Mouse (Mus musculus): ENCODE data around the gene Col1a1. TPM values are rescaled to one million over a fixed set of nuclear protein-coding genes. Genes with fewer than 3 reads are reported as not detected.
"Not testable (repeated sequence)": the region's sequence is repeated elsewhere in the genome, so short reads cannot be mapped to it uniquely, and the experiment has no call there.

Col1a1 gene
- total RNA-seq, 1 experiment from 2014 or later = 358 TPM

- no peak for DNase-seq
These were observed 1.8 kb downstream of the Col1a1 start for GRCm38 (mm10) chr11:94937787-94938186.

- DNase-seq = no peak
These were observed 2.3 kb downstream of the Col1a1 start for GRCm38 (mm10) chr11:94938296-94938695.

- peak; percentile 87 for DNase-seq
These were observed 3.3 kb downstream of the Col1a1 start for GRCm38 (mm10) chr11:94939280-94939679.

- DNase-seq = no peak
These were observed 5.1 kb downstream of the Col1a1 start for GRCm38 (mm10) chr11:94941121-94941520.

- DNase-seq = no peak
These were observed 5.8 kb downstream of the Col1a1 start for GRCm38 (mm10) chr11:94941776-94942175.

- peak; percentile 64 for DNase-seq
These were observed 6.4 kb downstream of the Col1a1 start for GRCm38 (mm10) chr11:94942282-94943023.

- DNase-seq = no peak
These were observed 7.0 kb downstream of the Col1a1 start for GRCm38 (mm10) chr11:94943054-94943453.

GRCm38 (mm10) chr11:94944295-94944694, 8.3 kb downstream of the Col1a1 start:
- no peak for DNase-seq

GRCm38 (mm10) chr11:94945236-94945635, 9.2 kb downstream of the Col1a1 start:
- DNase-seq = no peak

GRCm38 (mm10) chr11:94952169-94952568, 16.1 kb downstream of the Col1a1 start:
- DNase-seq = no peak

- DNase-seq = no peak
These were observed 19.1 kb downstream of the Col1a1 start for GRCm38 (mm10) chr11:94955103-94955502.

GRCm38 (mm10) chr11:94957693-94958064, 21.7 kb downstream of the Col1a1 start:
- DNase-seq = no peak

GRCm38 (mm10) chr11:94958065-94958858, 22.2 kb downstream of the Col1a1 start:
- peak; percentile 84 for DNase-seq

- DNase-seq = no peak
These were observed 26.6 kb downstream of the Col1a1 start for GRCm38 (mm10) chr11:94962534-94963101.

GRCm38 (mm10) chr11:94967419-94967818, 31.4 kb downstream of the Col1a1 start, which contains the start of gene Hils1:
Gene Hils1 (plus strand): TSS chr11:94967593.
- no peak for DNase-seq

- peak; percentile 44 for DNase-seq
These were observed 32.2 kb downstream of the Col1a1 start for GRCm38 (mm10) chr11:94968187-94968586.

GRCm38 (mm10) chr11:94969709-94970108, 33.7 kb downstream of the Col1a1 start:
- not testable (repeated sequence) for DNase-seq

GRCm38 (mm10) chr11:94970210-94970943, 34.4 kb downstream of the Col1a1 start:
- DNase-seq = peak; percentile 80

GRCm38 (mm10) chr11:94971895-94972615, 36.0 kb downstream of the Col1a1 start:
- DNase-seq = no peak

GRCm38 (mm10) chr11:94972887-94973286, 36.9 kb downstream of the Col1a1 start:
- no peak for DNase-seq

GRCm38 (mm10) chr11:94973313-94973712, 37.3 kb downstream of the Col1a1 start:
- no peak for DNase-seq

- DNase-seq = peak; percentile 31
These were observed 38.9 kb downstream of the Col1a1 start for GRCm38 (mm10) chr11:94974951-94975350.
